Mouse (Mus musculus) neural tube, postnatal 0 days (tissue): Measurements from ENCODE around the gene Crot. TPM values are rescaled to one million over a fixed set of nuclear protein-coding genes. Genes with fewer than 3 reads are reported as not detected.

Experiments used
- polyA plus RNA-seq: library from polyadenylated mRNA; unstranded; fragments of >200 nt; fragmentation: Nextera tagmentation; extraction: Ambion mirVana; gene quantifications from 2 replicates; pipeline ENCODE4 v1.2.1, GENCODE M21; 2015

Gene Crot
- 29.1 and 29.6 TPM in 2 replicates for polyA plus RNA-seq

DNA sequence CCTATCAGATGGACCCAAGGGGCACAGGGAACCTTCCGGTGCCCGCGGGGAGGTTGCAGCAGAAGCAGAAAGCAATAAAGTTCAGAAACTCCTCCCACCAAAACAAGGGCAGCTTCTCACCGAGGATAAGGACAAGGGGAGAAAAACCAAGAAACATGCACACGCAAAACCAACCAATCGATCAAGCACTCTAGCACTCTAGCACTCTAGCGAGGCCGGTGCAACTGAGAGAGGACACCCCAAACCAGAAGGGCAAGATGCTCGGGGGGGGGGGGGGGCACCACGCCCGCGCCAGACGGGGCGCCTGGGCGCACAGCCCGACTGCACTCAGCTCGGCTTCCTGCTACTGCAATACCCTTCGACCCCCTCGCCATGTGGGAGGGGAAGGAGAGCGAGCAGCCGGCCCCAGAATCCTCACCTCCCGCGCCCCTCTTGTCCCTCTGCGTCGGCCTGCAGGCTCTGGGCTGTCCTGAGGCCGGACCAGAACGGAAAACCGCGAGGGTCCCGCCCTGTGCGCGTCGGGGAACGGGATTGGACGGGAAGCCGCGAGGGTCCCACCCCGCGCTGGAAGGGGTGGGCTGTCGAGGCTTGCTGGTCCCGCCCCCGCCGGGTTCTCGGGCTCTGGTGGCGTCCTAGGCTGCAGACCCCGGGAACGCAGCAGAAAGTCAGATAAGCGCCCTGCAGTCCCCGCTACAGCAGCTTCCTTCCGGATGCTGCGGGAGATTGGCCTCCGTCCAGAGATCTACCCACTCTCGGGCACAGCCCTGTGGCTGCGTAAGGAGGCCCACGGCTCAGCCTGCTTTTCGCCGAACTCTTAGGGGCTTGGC lies at the start of gene Crot:
Crot (minus strand) TSS at position 639 of the 827 bp plus-strand sequence.

Other genes with a start within 250 kb of the Crot start
- 2.2 and 2.5 TPM in 2 replicates for gene Abcb1b, start 199.2 kb downstream of the Crot start, polyA plus RNA-seq
- 0.79 and 1.8 TPM in 2 replicates for gene Abcb4, start 103.6 kb downstream of the Crot start, polyA plus RNA-seq
- 18.6 and 22.5 TPM in 2 replicates for gene Tmem243, start 103.3 kb upstream of the Crot start, polyA plus RNA-seq
- 26.7 and 30.0 TPM in 2 replicates for gene Dmtf1, start 164.5 kb upstream of the Crot start, polyA plus RNA-seq